8 mouse cellular contexts compared by ENCODE assay signal in genomic region chr1:55406531-55407375, GRCm38 (mm10). TPM values are rescaled to one million over a fixed set of nuclear protein-coding genes. Genes with fewer than 3 reads are reported as not detected.
DNase-seq lines count a peak whose midpoint lies in the region; ATAC-seq lines count a peak whose summit lies in the region.

No protein-coding gene starts in this region.

- no peaks in the 10 kb centered on the region for H3K4me1 ChIP-seq in brown adipose tissue, adult 24 weeks (ENCODE audit: control insufficient read depth, insufficient read depth, insufficient read length, low read length)
- H3K4me1 ChIP-seq in forebrain, embryonic 15.5 days: peaks cover 23% of the 10 kb centered on the region
- peaks cover 9% of the 10 kb centered on the region for H3K4me1 ChIP-seq in limb, embryonic 12.5 days (replicated peaks)
- H3K4me1 ChIP-seq in midbrain, embryonic 14.5 days (ENCODE audit: control insufficient read depth, insufficient read depth, low read length): peaks cover 17% of the 10 kb centered on the region; the same call in 1 of the 2 replicates

- DNase-seq in right cerebral cortex, adult 18-20 months: peak; percentile 31
- no peak for DNase-seq in right cerebral cortex, postnatal 4 days
- DNase-seq in induced T-regulatory cell, adult 2 months (ENCODE audit: low read depth): peak; percentile 54
- peak; percentile 71 for DNase-seq in midbrain, embryonic 14.5 days
- peak; percentile 6 for DNase-seq in yolk sac, embryonic 10.5 days (ENCODE audit: low spot score)

- WGBS in forebrain, embryonic 15.5 days: 4% methylated on average over 30 of the region's 35 CpGs
- WGBS in limb, embryonic 12.5 days: 3% methylated on average over 35 of the region's 35 CpGs
- WGBS in midbrain, embryonic 14.5 days: 3% methylated on average over 34 of the region's 35 CpGs

- H3K4me2 ChIP-seq in forebrain, embryonic 15.5 days (replicated peaks): peak overlapping the region; percentile 84
- peak overlapping the region; percentile 100 for H3K4me2 ChIP-seq in limb, embryonic 12.5 days
- H3K4me2 ChIP-seq in midbrain, embryonic 14.5 days (ENCODE audit: low read length): peak overlapping the region; percentile 96

- H3K4me3 ChIP-seq in brown adipose tissue, adult 24 weeks (ENCODE audit: insufficient read depth, low read depth, low read length): peak overlapping the region; percentile 71
- H3K4me3 ChIP-seq in forebrain, embryonic 15.5 days: peak overlapping the region; percentile 56
- peak overlapping the region; percentile 67 for H3K4me3 ChIP-seq in limb, embryonic 12.5 days (replicated peaks)
- peak overlapping the region; percentile 80 for H3K4me3 ChIP-seq in midbrain, embryonic 14.5 days (replicated peaks; ENCODE audit: low read depth, low read length)

- no peaks in the 10 kb centered on the region for H3K9me3 ChIP-seq in forebrain, embryonic 15.5 days
- no peaks in the 10 kb centered on the region for H3K9me3 ChIP-seq in limb, embryonic 12.5 days
- H3K9me3 ChIP-seq in midbrain, embryonic 14.5 days (ENCODE audit: control insufficient read depth, low read length): no peaks in the 10 kb centered on the region

- H3K27ac ChIP-seq in brown adipose tissue, adult 24 weeks (replicated peaks; ENCODE audit: low read depth, low read length): 0 out of 2 replicates have a peak overlapping the region, but pooled peaks have one; percentile 13
- H3K27ac ChIP-seq in forebrain, embryonic 15.5 days (replicated peaks): peak overlapping the region; percentile 85
- 0 out of 2 replicates have a peak overlapping the region, but pooled peaks have one; percentile 17 for H3K27ac ChIP-seq in limb, embryonic 12.5 days
- H3K27ac ChIP-seq in midbrain, embryonic 14.5 days (replicated peaks; ENCODE audit: low read depth, low read length): peak overlapping the region; percentile 84

- peak; percentile 15 for ATAC-seq in forebrain, embryonic 15.5 days (replicated peaks)
- no peak for ATAC-seq in limb, embryonic 12.5 days (ENCODE audit: insufficient number of reproducible peaks, insufficient read depth, low FRiP score, low TSS enrichment, low read depth)
- peak; percentile 35 for ATAC-seq in midbrain, embryonic 14.5 days (ENCODE audit: low FRiP score, low TSS enrichment)

- H3K9ac ChIP-seq in forebrain, embryonic 15.5 days (replicated peaks): peak overlapping the region; percentile 65
- peak overlapping the region; percentile 69 for H3K9ac ChIP-seq in limb, embryonic 12.5 days (replicated peaks)
- peak overlapping the region; percentile 78 for H3K9ac ChIP-seq in midbrain, embryonic 14.5 days (replicated peaks; ENCODE audit: low read length)

- no peaks in the 10 kb centered on the region for H3K27me3 ChIP-seq in forebrain, embryonic 15.5 days
- peaks cover 34% of the 10 kb centered on the region for H3K27me3 ChIP-seq in limb, embryonic 12.5 days
- 0 out of 2 replicates have a peak, but pooled peaks cover 3% of the 10 kb centered on the region for H3K27me3 ChIP-seq in midbrain, embryonic 14.5 days (ENCODE audit: control insufficient read depth, insufficient read depth, low read length)

- H3K36me3 ChIP-seq in forebrain, embryonic 15.5 days: no peaks in the 10 kb centered on the region
- no peaks in the 10 kb centered on the region for H3K36me3 ChIP-seq in limb, embryonic 12.5 days
- H3K36me3 ChIP-seq in midbrain, embryonic 14.5 days (ENCODE audit: control insufficient read depth, insufficient read depth, low read length): no peaks in the 10 kb centered on the region

RNA-seq across cellular contexts. Expression of gene Plcl1, which starts 1.0 kb away (rescaled TPM):
- 0.63 and 1.2 TPM in 2 replicates for polyA plus RNA-seq in brown adipose tissue, adult 24 weeks (2012; ENCODE audit: insufficient read depth, insufficient read length, missing spikeins)
- polyA plus RNA-seq in forebrain, embryonic 15.5 days (2015; fragmentation: Nextera tagmentation; extraction: Ambion mirVana): 5.4 and 5.8 TPM in 2 replicates
- 0.79 and 1.2 TPM in 2 replicates for polyA plus RNA-seq in limb, embryonic 12.5 days (2016; fragmentation: Nextera tagmentation; extraction: Ambion mirVana)
- 5.0 and 5.1 TPM in 2 replicates for polyA plus RNA-seq in midbrain, embryonic 14.5 days (2014; fragmentation: Nextera tagmentation; extraction: Ambion mirVana)

RNA-seq across cellular contexts. Expression of gene Boll, which starts 43.5 kb away (rescaled TPM):
- polyA plus RNA-seq in brown adipose tissue, adult 24 weeks (2012; ENCODE audit: insufficient read depth, insufficient read length, missing spikeins): not detected in 2 replicates
- 0.27 TPM in 1 of 2 replicates, not detected in the other for polyA plus RNA-seq in forebrain, embryonic 15.5 days (2015; fragmentation: Nextera tagmentation; extraction: Ambion mirVana)
- polyA plus RNA-seq in limb, embryonic 12.5 days (2016; fragmentation: Nextera tagmentation; extraction: Ambion mirVana): 0.08 and 0.34 TPM in 2 replicates
- polyA plus RNA-seq in midbrain, embryonic 14.5 days (2014; fragmentation: Nextera tagmentation; extraction: Ambion mirVana): not detected in 2 replicates

Comparison
In these comparisons a context has a peak if more than half of its experiments do, and no peak if none do; other contexts are left out.
1. H3K27ac ChIP-seq: peak in every context shown above with its lines; median percentile 85 in forebrain, embryonic 15.5 days; 84 in midbrain, embryonic 14.5 days; 17 in limb, embryonic 12.5 days; 13 in brown adipose tissue, adult 24 weeks.